Mouse (Mus musculus) hindbrain, embryonic 10.5 days (tissue): ENCODE data around the gene Nop9. TPM values are rescaled to one million over a fixed set of nuclear protein-coding genes. Genes with fewer than 3 reads are reported as not detected.

ENCODE experiments used
- DNase-seq: peaks from one replicate; pipeline ENCODE4 v3.0.0-alpha.2; 2017; ENCODE audit warnings: low spot score
- H3K27ac ChIP-seq: fragments of 300-500 bp; sonication (generic); 2 replicates; pipeline ENCODE4 v1.5.1; 2016; ENCODE audit warnings: mild to moderate bottlenecking, moderate library complexity
- H3K27me3 ChIP-seq: fragments of 300-500 bp; sonication (generic); 2 replicates; pipeline ENCODE4 v1.6.1; 2016; ENCODE audit warnings: mild to moderate bottlenecking; ENCODE audit not compliant: poor library complexity, insufficient read depth, severe bottlenecking
- H3K36me3 ChIP-seq: fragments of 300-500 bp; sonication (generic); 2 replicates; pipeline ENCODE4 v1.6.1; 2016; ENCODE audit warnings: mild to moderate bottlenecking, moderate library complexity
- H3K4me1 ChIP-seq: fragments of 300-500 bp; sonication (generic); replicated peaks from 2 replicates; pipeline ENCODE4 v1.6.1; 2016; ENCODE audit warnings: mild to moderate bottlenecking
- H3K4me3 ChIP-seq: fragments of 300-500 bp; sonication (generic); 2 replicates; pipeline ENCODE4 v1.5.1; 2016; ENCODE audit warnings: mild to moderate bottlenecking, moderate library complexity
- H3K9me3 ChIP-seq: fragments of 300-500 bp; sonication (generic); 2 replicates; pipeline ENCODE4 v1.6.1; 2016; ENCODE audit warnings: mild to moderate bottlenecking, moderate library complexity
- WGBS: fragments of 180-500 bp; shearing (Covaris S2); methylation state at CpG from one replicate; pipeline ENCODE4 v1.1.7; 2016; 5-methylcytosine and 5-hydroxymethylcytosine counted together
- polyA plus RNA-seq: library from polyadenylated mRNA; unstranded; fragments of >200 nt; fragmentation: Nextera tagmentation; extraction: Ambion mirVana; gene quantifications from 2 replicates; pipeline ENCODE4 v1.2.1, GENCODE M21; 2016

The Nop9 gene
- polyA plus RNA-seq, 1 experiment from 2014 or later: 56.5 TPM

DNA sequence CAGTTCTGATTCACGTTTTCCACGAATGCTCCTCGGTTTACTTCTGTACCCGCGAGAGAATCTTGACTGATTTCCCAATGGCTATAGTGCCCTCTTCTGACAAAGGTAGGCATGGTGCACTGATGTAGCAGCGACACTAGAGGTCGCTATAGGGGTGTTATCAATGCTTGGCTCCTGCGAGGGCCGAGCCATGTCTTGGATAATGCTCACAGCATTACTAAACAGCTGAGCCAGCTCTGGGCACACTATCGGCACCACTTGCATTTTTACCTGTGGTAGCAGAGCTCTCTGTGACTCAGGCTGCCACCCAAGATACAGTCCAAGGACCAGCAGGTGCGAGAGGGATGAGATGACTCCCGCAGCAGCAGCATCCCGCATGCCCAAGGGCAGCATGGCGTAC lies 35.8 kb downstream of the Nop9 start:
- Histone ChIP-seq H3K9me3 (no peaks in the 10 kb centered on the region), H3K27me3 (peaks cover 70% of the 10 kb centered on the region), H3K36me3 (no peaks in the 10 kb centered on the region), H3K4me3 (peak overlapping the region; percentile 10), H3K27ac (no peak overlapping the region), H3K4me1 (peaks cover 43% of the 10 kb centered on the region)
- peak; percentile 77 for DNase-seq
- WGBS: 14% methylated on average over 14 of the region's 14 CpGs

DNA sequence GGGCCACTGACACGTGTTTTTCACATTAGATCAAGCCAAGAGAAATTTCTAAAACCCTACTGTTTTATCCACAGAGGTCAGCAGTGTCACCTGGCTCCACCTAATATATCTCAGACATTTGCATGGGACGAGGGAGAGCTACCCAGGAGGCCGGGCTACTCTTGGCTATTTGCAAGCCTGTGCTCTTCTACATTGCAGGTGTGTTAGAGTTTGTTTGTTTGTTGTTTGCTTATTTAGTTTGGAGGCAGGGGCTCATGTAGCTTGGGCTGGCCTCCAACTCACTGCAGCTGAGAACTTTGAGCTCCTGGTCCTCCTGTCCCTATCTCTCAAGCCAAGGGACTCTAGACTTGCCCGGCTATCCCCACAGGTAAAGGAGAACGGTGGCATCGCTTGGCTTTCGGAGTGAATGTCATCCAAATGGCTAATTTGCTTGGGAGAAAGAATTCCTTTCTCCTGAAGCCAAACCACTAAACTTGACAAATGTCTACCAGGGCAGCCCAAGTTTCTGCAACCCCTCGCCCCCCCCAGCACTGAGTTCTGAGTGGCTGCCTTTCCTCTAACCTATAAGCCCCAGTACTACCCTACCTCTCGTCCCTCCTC lies 37.0 kb downstream of the Nop9 start:
- Histone ChIP-seq H3K36me3 (no peaks in the 10 kb centered on the region), H3K9me3 (no peaks in the 10 kb centered on the region), H3K4me3 (peak overlapping the region; percentile 46), H3K27me3 (peaks cover 82% of the 10 kb centered on the region), H3K27ac (peak overlapping the region; percentile 41; the same call in 1 of the 2 replicates), H3K4me1 (peaks cover 35% of the 10 kb centered on the region)
- no peak for DNase-seq
- 52% methylated on average over 9 of the region's 9 CpGs for WGBS

DNA sequence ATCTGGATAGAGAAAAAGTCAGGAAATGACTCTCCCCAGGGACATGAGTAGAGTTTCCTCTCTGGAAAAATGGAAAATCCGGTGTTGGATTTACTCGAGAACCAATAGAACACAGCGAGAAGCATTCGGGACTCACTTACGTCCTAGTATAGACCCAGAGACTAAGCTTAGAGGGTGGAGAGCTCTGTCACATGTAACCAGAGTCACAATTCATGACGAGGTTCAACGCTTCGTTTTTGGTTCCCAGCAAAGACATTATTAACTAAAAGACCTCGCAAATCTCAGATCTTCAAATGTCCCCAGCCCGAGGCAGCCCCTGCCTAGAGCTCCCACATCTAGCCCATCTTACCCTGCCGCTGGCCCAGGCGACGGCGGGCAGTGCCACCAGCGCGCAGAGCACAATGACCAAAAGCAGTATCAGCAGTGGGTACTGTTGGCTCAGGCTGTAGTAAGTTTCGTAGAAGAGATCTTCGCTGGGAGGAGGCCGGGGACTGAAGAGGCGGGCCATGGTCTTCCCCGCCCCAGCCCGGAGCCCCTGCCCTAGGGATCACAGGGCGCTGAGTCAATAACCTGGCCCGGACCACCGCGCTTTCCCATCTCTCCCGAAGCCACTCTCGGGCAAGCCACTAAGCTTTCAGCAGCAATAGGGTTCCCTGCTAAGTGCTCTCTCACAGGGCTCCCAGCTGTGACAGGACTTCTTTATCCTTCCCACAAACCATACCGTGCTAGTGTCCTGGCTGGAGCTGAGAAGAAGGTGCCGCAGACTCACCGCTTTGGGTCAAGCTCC lies 37.9 kb downstream of the Nop9 start:
- no peaks in the 10 kb centered on the region for H3K36me3 ChIP-seq
- 2% methylated on average over 31 of the region's 31 CpGs for WGBS
- peaks cover 39% of the 10 kb centered on the region for H3K4me1 ChIP-seq
- H3K27ac ChIP-seq: peak overlapping the region; percentile 42
- peaks cover 91% of the 10 kb centered on the region for H3K27me3 ChIP-seq
- peak; percentile 46 for DNase-seq
- peak overlapping the region; percentile 46 for H3K4me3 ChIP-seq
- H3K9me3 ChIP-seq: no peaks in the 10 kb centered on the region

DNA sequence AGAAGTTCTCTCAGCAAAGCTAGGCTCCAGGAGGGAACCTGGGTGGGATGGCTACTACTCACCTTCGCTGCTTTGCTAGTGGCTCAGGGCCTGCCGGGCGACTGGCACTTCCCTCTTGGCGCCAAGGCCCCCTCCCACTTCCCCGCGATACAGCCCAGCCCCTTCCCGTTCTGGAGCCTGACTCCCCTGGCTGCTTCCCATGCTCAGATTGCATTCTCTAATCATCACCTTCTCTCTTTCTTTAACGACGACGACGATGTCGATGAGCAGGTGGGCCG lies 38.4 kb downstream of the Nop9 start, which contains the start of gene Adcy4:
Adcy4 (minus strand) TSS at position 138 of the 278 bp plus-strand sequence.
- WGBS: 4% methylated on average over 13 of the region's 13 CpGs
- H3K9me3 ChIP-seq: no peaks in the 10 kb centered on the region
- H3K4me3 ChIP-seq: peak within 1 kb of the TSS; percentile 46
- H3K27me3 ChIP-seq: peaks cover 92% of the 10 kb centered on the region
- H3K4me1 ChIP-seq: peaks cover 44% of the 10 kb centered on the region
- H3K27ac ChIP-seq: peak within 1 kb of the TSS; percentile 42
- DNase-seq: no peak
- H3K36me3 ChIP-seq: no peaks in the 10 kb centered on the region

DNA sequence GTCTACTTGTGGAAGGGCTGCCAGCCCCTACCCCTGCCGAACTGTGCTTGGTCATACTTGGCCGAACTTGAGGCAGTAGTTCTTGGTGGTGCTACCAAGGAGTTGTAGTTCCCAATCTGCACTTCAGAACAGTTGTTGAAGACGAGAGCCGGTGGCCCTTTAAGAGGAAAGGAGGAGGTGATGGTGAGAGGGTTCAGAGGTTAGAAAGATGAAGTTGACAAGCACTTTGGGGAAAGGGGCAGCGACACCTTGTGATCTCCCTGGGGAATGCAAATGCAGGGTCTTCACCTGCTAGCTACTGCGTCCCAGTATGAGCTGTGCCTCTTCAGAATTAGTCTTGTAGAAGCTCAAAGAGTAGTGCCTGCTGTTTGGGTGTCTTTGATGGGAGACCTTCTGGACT lies 39.7 kb downstream of the Nop9 start:
- 24% methylated on average over 6 of the region's 6 CpGs for WGBS
- DNase-seq: no peak
- Histone ChIP-seq H3K27me3 (peaks cover 98% of the 10 kb centered on the region), H3K9me3 (no peaks in the 10 kb centered on the region), H3K4me1 (peaks cover 44% of the 10 kb centered on the region), H3K36me3 (no peaks in the 10 kb centered on the region), H3K27ac (no peak overlapping the region), H3K4me3 (no peak overlapping the region)

DNA sequence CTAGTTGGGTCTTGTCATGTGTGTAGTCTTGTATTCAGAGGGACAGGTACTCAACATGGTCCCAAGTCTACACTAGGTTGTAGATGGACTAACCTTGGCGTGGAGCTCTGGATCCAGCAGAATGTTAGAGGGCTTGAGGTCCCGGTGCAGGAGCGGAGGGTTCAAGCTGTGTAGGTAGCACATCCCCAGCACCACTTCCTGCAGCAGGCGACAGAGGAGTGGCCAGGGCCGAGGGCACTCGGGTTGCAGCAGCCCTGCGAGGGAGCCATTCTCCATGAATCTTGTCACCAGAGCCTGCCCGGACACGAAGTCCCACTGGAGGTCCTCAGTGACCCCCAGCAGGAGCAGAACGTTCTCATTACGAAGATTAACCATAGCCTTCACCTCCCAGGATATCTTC lies 42.2 kb downstream of the Nop9 start:
- Histone ChIP-seq H3K4me3 (peak overlapping the region; percentile 45; the same call in 1 of the 2 replicates), H3K4me1 (peaks cover 26% of the 10 kb centered on the region), H3K9me3 (no peaks in the 10 kb centered on the region), H3K27ac (no peak overlapping the region), H3K36me3 (no peaks in the 10 kb centered on the region), H3K27me3 (peaks cover 81% of the 10 kb centered on the region)
- no peak for DNase-seq
- 38% methylated on average over 11 of the region's 11 CpGs for WGBS

DNA sequence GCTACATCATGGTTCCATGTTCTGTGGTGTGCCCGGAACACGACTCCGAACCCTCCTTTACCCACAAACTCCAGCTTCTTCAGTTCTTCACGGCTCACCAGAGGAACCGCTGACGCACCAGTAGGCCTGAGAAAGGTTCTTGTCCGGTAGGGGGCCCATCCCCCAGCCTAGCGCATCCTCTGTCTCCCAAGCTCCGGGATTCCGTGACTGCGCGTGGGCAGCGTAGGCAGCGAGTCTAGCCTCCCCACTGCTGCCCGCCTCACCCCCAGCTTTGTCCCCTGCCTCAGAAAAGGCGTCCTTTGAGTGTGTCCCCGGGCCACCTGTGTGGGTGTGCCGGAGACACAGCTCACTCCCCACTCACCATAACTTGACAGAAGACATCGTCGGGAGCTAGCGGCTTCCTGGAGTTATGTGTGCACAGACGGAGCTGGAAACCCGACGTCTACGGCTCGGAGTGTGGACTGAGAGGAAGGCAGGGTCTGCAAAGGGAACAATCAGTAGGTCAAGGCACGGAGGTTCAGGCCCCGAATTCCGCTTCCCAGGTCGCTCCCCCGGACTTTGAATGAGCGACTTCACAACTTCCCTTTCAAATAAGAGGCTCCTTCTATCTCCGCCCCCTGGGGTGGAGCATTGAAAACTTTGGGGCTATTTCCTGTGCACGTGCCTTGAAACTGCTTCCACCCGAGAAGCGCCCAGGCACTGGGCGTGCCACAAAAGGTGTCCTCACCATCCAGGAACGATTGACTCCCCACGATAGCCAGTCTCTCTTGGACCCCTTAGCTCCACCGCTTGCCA lies 43.0 kb downstream of the Nop9 start, which contains the start of gene Ripk3:
Ripk3 (minus strand) TSS at position 610 of the 795 bp plus-strand sequence.
- 5% methylated on average over 40 of the region's 40 CpGs for WGBS
- Histone ChIP-seq H3K9me3 (no peaks in the 10 kb centered on the region), H3K36me3 (no peaks in the 10 kb centered on the region), H3K27ac (0 out of 2 replicates have a peak within 1 kb of the TSS, but pooled peaks have one; percentile 6), H3K27me3 (peaks cover 74% of the 10 kb centered on the region), H3K4me3 (peak within 1 kb of the TSS; percentile 45), H3K4me1 (peaks cover 19% of the 10 kb centered on the region)
- DNase-seq: peak; percentile 30

DNA sequence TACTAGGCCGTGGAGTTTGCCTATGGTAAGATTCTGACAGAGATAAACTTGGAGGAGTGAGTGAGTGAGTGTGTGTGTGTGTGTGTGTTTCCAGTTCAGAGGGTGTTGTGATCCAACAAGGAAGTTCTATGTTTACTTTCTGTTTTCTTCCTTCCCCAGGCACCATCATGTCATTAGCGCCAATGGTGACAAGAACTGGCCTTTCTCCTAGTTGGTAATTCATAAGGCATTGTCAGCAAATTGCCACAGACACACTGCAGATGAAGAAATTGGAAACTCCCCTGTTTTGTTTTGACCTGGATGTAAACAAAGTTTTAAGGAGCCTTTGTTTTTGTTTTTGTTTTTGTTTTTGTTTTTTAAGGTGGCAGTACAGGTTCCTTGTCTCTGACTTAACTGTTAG lies 48.0 kb downstream of the Nop9 start:
- WGBS: 71% methylated on average over 2 of the region's 2 CpGs
- peaks cover 4% of the 10 kb centered on the region for H3K4me1 ChIP-seq
- no peak overlapping the region for H3K27ac ChIP-seq
- no peak overlapping the region for H3K4me3 ChIP-seq
- H3K36me3 ChIP-seq: no peaks in the 10 kb centered on the region
- no peak for DNase-seq
- no peaks in the 10 kb centered on the region for H3K9me3 ChIP-seq
- peaks cover 24% of the 10 kb centered on the region for H3K27me3 ChIP-seq

DNA sequence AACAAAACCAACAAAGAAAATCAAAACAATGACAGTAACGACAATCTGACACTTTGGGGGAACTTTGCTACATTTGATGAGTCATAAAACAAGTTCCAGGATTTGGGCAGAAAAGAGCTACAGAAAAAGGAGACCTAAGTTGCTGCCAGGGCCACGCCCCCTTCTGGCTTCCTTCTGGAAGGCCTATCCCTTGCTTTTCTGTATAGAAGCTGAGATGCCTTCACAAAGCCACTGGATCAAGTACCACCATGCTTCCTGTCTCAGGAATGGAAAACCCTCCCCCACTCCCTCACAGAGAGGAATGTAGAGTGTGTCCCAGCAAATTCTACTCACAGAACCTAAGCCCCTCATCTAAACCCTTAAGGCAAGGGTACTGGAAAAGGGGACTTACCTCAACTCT lies 48.5 kb downstream of the Nop9 start:
- Histone ChIP-seq H3K9me3 (no peaks in the 10 kb centered on the region), H3K4me3 (no peak overlapping the region), H3K27ac (no peak overlapping the region), H3K36me3 (no peaks in the 10 kb centered on the region), H3K27me3 (peaks cover 19% of the 10 kb centered on the region), H3K4me1 (no peaks in the 10 kb centered on the region)
- DNase-seq: no peak
- 72% methylated on average over 2 of the region's 2 CpGs for WGBS

DNA sequence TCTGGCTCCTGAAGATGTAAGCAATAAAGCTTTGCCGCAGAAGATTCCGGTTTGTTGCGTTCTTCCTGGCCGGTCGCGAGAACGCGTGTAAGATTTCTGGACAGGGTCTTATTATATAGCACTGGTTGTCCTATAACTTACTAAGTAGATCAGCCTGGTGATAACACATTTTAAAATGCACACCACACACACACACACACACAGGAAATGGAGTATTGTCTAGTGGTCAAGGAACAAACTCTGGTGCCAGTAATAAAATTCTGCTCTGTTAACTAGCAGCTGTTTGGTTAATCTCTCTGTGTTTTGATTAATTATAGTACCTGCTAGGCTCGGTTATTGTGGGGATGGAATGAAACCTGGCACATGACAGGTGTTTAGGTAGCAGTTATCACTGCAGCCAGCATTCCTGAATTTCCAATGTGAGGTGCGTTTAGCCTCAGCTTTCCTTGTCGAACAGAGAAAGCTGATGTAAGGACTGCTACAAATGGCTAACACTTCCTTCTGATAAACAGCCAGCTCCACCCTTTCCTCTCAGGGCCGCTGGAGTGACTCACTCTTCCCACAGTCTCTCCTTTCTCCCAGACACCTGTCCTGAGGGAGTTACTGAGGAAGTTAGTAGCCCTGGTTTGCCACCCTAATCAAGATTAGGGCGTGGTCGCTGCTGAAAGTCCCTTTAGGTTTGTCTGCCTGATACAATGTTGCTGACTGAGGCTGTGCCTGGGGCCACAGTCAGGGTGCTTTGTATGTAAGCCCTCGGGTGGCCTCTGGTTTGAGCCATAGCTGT lies 50.1 kb downstream of the Nop9 start:
- WGBS: 89% methylated on average over 15 of the region's 15 CpGs
- no peak for DNase-seq
- no peaks in the 10 kb centered on the region for H3K4me1 ChIP-seq
- H3K36me3 ChIP-seq: no peaks in the 10 kb centered on the region
- no peaks in the 10 kb centered on the region for H3K9me3 ChIP-seq
- H3K4me3 ChIP-seq: no peak overlapping the region
- no peak overlapping the region for H3K27ac ChIP-seq
- peaks cover 3% of the 10 kb centered on the region for H3K27me3 ChIP-seq
